Mouse (Mus musculus) liver, embryonic 11.5 days (tissue): ENCODE measurements at regions not wholly inside any gene's neighbourhood (a gene's known extent, or its start where the extent isn't known, plus 50 kb on each side); places are given as distances from the start of the nearest gene placed in this dataset.

Experiments
- ATAC-seq: fragments of 200-750 bp; cut with Nextera tagmentation; replicated peaks from 2 replicates; pipeline ENCODE4 v1.8.0; 2017; ENCODE audit warnings: moderate number of reproducible peaks, mild to moderate bottlenecking, moderate TSS enrichment, moderate library complexity; ENCODE audit not compliant: low FRiP score
- DNase-seq: peaks from one replicate; pipeline ENCODE4 v3.0.0-alpha.2; 2017; ENCODE audit warnings: low spot score
- H3K27ac ChIP-seq: fragments of 300-500 bp; sonication (generic); 2 replicates; pipeline ENCODE4 v1.5.1; 2014; ENCODE audit warnings: mild to moderate bottlenecking, low read depth, low read length, control low read depth
- H3K27me3 ChIP-seq: fragments of 300-500 bp; sonication (generic); replicated peaks from 2 replicates; pipeline ENCODE4 v1.6.1; 2014; ENCODE audit warnings: low read length, mixed read lengths; ENCODE audit not compliant: control insufficient read depth, insufficient read depth
- H3K36me3 ChIP-seq: fragments of 300-500 bp; sonication (generic); 2 replicates; pipeline ENCODE4 v1.6.1; 2014; ENCODE audit warnings: mild to moderate bottlenecking, low read length, moderate library complexity, mixed read lengths; ENCODE audit not compliant: control insufficient read depth, insufficient read depth
- H3K4me1 ChIP-seq: fragments of 300-500 bp; sonication (generic); replicated peaks from 2 replicates; pipeline ENCODE4 v1.6.1; 2014; ENCODE audit warnings: low read length, mixed read lengths; ENCODE audit not compliant: control insufficient read depth, insufficient read depth
- H3K4me2 ChIP-seq: fragments of 300-500 bp; sonication (generic); 2 replicates; pipeline ENCODE4 v1.6.1; 2014; ENCODE audit warnings: mild to moderate bottlenecking, control low read depth, moderate library complexity
- H3K4me3 ChIP-seq: fragments of 300-500 bp; sonication (generic); 2 replicates; pipeline ENCODE4 v1.5.1; 2014; ENCODE audit warnings: low read depth, low read length, control low read depth
- H3K9ac ChIP-seq: fragments of 300-500 bp; sonication (generic); 2 replicates; pipeline ENCODE4 v1.6.1; 2014; ENCODE audit warnings: low read depth, low read length, control low read depth
- H3K9me3 ChIP-seq: fragments of 300-500 bp; sonication (generic); 2 replicates; pipeline ENCODE4 v1.6.1; 2016; ENCODE audit warnings: low read length, inconsistent platforms, mixed read lengths; ENCODE audit not compliant: control insufficient read depth
- WGBS: fragments of 180-500 bp; shearing (Covaris S2); extraction: QIAGEN DNeasy Blood & Tissue Kit; methylation state at CpG from one replicate; pipeline ENCODE4 v1.1.7; 2014; 5-methylcytosine and 5-hydroxymethylcytosine counted together

DNA sequence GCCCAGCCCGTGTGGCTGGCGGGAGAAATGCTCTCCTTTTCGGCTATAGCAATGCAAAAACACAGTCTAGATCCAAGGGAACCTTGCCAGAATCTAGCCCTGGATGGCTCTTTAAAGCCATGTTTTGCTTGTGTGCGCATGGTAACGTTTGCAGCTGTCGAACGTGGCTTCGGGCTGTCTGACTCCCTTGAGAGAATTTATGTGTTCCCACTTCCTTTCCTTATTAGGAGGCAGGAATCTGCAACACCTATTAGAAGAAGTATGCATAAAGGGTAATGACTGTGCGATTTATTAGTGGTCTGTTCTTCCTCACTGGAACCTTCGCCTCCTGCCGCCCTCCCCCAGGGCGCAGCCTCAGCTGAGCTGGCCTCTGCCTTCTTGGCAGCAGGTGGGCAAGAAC, 90.4 kb upstream of the Gas1 start:
- H3K27me3 ChIP-seq = no peaks in the 10 kb centered on the region
- H3K27ac ChIP-seq = no peak overlapping the region
- H3K36me3 ChIP-seq = no peaks in the 10 kb centered on the region
- H3K9ac ChIP-seq = no peak overlapping the region
- H3K4me1 ChIP-seq = no peaks in the 10 kb centered on the region
- ATAC-seq (no peak), DNase-seq (no peak)
- no peaks in the 10 kb centered on the region for H3K9me3 ChIP-seq
- H3K4me3 ChIP-seq = no peak overlapping the region
- no peak overlapping the region for H3K4me2 ChIP-seq
- WGBS = 40% methylated on average over 12 of the region's 12 CpGs

DNA sequence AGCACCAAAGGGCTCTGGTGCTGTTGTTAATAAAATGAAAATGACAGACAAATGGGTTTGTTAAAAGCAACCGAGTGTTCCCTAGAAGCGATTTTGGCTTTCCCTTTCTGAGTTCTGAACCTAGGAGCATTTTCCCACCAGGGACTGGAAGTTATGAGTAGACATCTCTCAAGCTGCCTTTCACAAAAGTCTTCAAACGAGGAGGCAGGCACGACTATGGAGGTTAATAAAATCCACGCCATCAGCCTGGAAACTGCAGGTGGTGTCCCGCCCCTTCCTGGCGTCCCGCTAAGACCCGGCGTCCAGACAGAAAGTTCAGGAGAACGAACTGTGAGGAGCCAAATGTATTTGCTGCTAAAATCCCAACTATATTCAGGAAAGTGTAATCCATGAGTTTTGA, 91.1 kb upstream of the Gas1 start:
- no peaks in the 10 kb centered on the region for H3K9me3 ChIP-seq
- no peak overlapping the region for H3K9ac ChIP-seq
- no peak for DNase-seq
- no peak overlapping the region for H3K4me2 ChIP-seq
- WGBS = 79% methylated on average over 11 of the region's 11 CpGs
- H3K27me3 ChIP-seq = no peaks in the 10 kb centered on the region
- no peak for ATAC-seq
- no peak overlapping the region for H3K27ac ChIP-seq
- no peaks in the 10 kb centered on the region for H3K4me1 ChIP-seq
- H3K36me3 ChIP-seq = no peaks in the 10 kb centered on the region
- no peak overlapping the region for H3K4me3 ChIP-seq

DNA sequence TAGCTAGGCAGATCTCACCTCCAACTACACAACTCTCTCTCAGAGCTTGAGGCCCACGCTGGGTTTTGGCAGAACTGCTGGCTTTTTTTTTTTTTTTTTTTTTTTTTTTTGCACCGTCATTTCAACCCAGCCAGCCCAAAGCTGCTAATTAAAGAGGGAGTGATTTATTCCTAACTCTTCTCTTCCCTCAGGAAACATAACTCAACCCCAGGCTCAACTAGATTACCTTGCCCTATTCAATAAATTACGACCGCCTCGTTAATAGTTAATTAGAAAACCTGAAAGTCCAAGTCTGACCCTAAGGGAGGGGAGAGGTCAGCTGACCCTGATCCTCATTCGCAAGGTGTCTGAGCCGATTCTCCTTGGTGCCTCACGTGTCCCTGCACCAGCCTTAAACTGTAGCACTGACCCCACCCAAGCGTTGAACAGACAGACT, 92.3 kb upstream of the Gas1 start:
- Histone ChIP-seq H3K9me3 (no peaks in the 10 kb centered on the region), H3K27ac (no peak overlapping the region), H3K36me3 (no peaks in the 10 kb centered on the region), H3K9ac (no peak overlapping the region), H3K4me3 (no peak overlapping the region), H3K4me2 (no peak overlapping the region), H3K4me1 (no peaks in the 10 kb centered on the region), H3K27me3 (no peaks in the 10 kb centered on the region)
- DNase-seq = no peak
- 73% methylated on average over 9 of the region's 9 CpGs for WGBS
- ATAC-seq = no peak

DNA sequence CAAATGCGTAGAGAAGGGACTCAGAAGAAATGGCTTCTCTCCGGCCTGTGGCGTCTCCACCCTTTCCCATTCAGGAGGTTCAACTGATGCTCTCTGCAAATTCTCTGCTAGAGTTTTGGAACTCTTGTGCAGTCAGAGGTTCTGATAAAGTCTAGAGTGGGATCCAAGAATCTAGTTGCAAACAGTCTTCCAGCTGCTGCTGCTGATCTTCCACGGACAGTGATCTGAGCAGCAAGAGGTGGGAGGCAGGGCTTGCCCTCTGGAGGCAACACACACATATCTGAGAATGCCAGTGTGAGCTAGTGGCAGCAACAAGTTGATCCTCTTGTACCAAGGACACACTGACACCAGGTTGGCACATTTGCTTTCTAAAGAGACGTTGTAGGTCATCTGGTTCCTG, 93.4 kb upstream of the Gas1 start:
- 74% methylated on average over 5 of the region's 5 CpGs for WGBS
- Histone ChIP-seq H3K27me3 (no peaks in the 10 kb centered on the region), H3K4me2 (no peak overlapping the region), H3K9ac (no peak overlapping the region), H3K4me3 (no peak overlapping the region), H3K27ac (no peak overlapping the region), H3K9me3 (no peaks in the 10 kb centered on the region), H3K36me3 (no peaks in the 10 kb centered on the region), H3K4me1 (no peaks in the 10 kb centered on the region)
- DNase-seq (no peak), ATAC-seq (no peak)

DNA sequence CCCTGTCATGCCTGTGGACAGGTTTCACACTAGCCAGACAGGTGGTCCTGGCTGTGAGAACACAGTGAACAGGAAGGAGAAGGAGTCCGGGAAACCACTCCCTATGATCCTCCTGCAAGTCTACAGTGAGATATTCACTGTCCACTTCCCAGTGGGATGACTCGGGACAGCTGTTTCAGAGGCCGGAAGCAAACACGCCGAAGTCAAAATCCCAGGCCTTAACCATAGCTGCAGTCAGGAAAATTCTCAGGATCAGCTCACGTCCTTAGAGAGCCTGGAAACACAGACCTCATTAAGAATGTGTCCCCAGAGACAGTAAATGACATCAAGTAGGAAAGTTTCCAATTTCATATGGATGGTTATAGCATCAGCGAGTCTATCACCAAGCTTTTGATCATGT, 96.2 kb upstream of the Gas1 start:
- Histone ChIP-seq H3K4me2 (no peak overlapping the region), H3K4me3 (no peak overlapping the region), H3K27ac (no peak overlapping the region), H3K9me3 (no peaks in the 10 kb centered on the region), H3K27me3 (no peaks in the 10 kb centered on the region), H3K4me1 (no peaks in the 10 kb centered on the region), H3K9ac (no peak overlapping the region), H3K36me3 (no peaks in the 10 kb centered on the region)
- WGBS = 88% methylated on average over 7 of the region's 7 CpGs
- no peak for ATAC-seq
- DNase-seq = no peak

DNA sequence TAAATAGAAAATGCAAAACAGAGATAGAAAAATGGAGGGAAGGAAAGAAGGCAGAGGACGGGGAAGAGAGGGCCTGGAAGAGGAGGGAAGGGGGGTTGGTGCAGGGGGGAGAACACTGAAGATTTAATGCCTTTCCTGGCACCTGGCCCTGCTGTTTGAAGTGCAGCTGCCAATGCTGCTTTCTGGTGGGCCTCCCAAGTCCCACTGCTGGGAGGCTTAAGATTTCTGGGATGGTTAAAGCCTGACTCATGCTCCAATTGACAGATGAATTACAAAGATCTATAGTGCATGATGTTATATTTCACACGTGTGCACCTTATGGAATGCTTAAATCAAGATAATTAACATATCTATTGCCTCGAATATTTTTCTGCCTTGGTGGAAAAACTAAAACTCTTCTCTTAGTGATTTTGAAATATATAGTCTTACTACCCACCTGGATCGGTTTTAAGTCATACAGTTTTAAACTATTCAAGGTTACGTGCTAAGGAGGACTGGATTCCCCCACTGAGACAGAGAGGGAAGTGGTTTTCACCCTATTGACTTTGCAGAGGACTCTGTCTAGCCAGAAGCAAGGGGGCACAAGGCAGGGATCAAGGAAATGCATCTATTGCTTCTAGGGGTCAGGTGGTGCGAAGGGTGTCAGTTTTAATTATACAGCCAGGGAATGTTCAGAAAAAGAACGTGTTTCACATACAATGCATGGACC, 105.5 kb upstream of the Gas1 start:
- WGBS = 62% methylated on average over 7 of the region's 7 CpGs
- no peaks in the 10 kb centered on the region for H3K36me3 ChIP-seq
- DNase-seq = no peak
- H3K27me3 ChIP-seq = no peaks in the 10 kb centered on the region
- no peak for ATAC-seq
- no peaks in the 10 kb centered on the region for H3K4me1 ChIP-seq
- no peak overlapping the region for H3K9ac ChIP-seq
- H3K27ac ChIP-seq = no peak overlapping the region
- H3K9me3 ChIP-seq = no peaks in the 10 kb centered on the region
- H3K4me3 ChIP-seq = no peak overlapping the region
- no peak overlapping the region for H3K4me2 ChIP-seq

DNA sequence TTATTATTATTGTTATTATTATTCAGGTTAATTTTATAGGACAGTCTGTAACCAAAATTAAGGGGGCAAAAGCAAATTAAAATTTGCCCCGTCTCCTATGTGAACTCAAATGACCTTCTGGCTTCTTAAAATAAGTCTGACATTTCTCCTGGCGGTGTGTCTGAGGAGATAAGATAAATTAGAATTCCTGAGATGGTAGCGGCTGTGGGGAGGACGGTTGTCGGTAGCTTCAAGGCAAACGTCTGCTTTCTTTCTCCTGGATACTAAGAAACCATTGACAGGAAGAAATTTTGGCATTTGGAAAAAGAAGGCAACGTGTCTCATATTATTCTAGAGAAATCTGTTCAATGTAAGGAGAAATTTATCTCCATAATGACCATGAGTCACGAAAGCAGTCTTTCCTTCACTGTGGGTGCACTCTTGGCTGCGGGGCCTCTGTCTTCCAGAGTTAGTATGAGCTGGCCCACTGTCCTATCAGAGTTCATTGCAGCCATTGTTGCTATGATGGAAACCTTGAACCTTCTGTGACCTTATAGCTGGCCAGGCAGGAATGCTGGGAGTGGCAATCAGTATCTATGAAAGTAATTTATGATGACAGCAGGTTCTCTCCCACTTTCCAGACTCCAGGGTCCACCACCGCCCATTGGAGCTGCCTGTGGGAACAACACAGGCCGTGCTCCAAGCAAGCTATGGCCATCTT, 109.5 kb upstream of the Gas1 start:
- Histone ChIP-seq H3K27me3 (no peaks in the 10 kb centered on the region), H3K36me3 (no peaks in the 10 kb centered on the region), H3K27ac (no peak overlapping the region), H3K4me2 (no peak overlapping the region), H3K9me3 (no peaks in the 10 kb centered on the region), H3K4me3 (no peak overlapping the region), H3K4me1 (no peaks in the 10 kb centered on the region), H3K9ac (no peak overlapping the region)
- DNase-seq (no peak), ATAC-seq (no peak)
- 37% methylated on average over 11 of the region's 11 CpGs for WGBS

DNA sequence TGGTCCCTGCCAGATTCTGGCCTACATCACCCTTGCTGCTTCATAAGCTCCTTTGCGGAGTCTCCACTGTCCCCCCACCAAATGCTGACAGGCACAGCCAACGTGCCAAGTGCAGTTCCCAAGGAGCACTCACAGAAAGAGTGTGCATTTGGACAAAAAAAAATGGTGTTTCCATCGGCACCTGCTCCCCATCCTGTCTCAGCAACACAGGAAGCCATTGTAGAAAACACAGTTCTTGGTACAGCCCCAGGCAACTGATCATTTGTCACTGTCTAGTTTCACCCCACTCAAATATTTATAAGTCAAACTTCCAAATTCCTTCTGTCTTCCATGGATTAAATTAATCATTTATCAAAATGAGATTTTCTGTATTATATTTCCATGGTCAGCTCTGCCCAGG, 112.5 kb upstream of the Gas1 start:
- no peak overlapping the region for H3K4me3 ChIP-seq
- H3K27me3 ChIP-seq = no peaks in the 10 kb centered on the region
- no peak for ATAC-seq
- DNase-seq = no peak
- WGBS = 66% methylated on average over 3 of the region's 3 CpGs
- no peak overlapping the region for H3K4me2 ChIP-seq
- no peaks in the 10 kb centered on the region for H3K9me3 ChIP-seq
- H3K4me1 ChIP-seq = no peaks in the 10 kb centered on the region
- H3K9ac ChIP-seq = no peak overlapping the region
- H3K27ac ChIP-seq = no peak overlapping the region
- H3K36me3 ChIP-seq = no peaks in the 10 kb centered on the region

DNA sequence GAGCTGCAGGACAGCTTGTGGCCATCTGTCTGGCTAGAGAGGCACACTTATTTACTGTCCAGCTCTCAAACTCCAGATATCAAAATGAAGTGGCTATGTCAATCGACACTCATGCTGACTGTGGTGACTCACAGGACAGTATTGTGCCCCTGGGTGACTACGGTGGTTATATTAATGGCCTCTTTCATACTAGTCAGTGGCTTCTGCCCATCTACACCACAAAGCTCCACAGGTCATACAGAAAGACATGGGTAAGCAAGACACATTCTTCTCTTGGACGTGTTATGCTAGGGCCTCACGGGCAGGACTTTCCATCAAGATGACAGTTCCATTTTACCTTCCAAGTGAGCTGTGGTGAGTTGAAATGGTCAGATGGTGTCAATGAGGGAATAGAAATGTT, 113.7 kb upstream of the Gas1 start:
- Histone ChIP-seq H3K27ac (no peak overlapping the region), H3K4me2 (no peak overlapping the region), H3K4me3 (no peak overlapping the region), H3K4me1 (no peaks in the 10 kb centered on the region), H3K27me3 (no peaks in the 10 kb centered on the region), H3K36me3 (no peaks in the 10 kb centered on the region), H3K9me3 (no peaks in the 10 kb centered on the region), H3K9ac (no peak overlapping the region)
- no peak for DNase-seq
- ATAC-seq = no peak
- 81% methylated on average over 4 of the region's 4 CpGs for WGBS
